Mouse (Mus musculus) left cerebral cortex, adult 9 months (tissue): ENCODE results near the gene Sebox.

ENCODE experiments used
- DNase-seq, 2 experiments: peaks; one replicate each; pipeline ENCODE4 v3.0.0; 2022; ENCODE audit warnings: low spot score in 2 of 2

Sebox gene

GRCm38 (mm10) chr11:78534516-78534915 is 31.3 kb downstream of the Sebox start:
- DNase-seq = no peak

GRCm38 (mm10) chr11:78535376-78536079 is 32.3 kb downstream of the Sebox start:
- DNase-seq = peak in 1 of 2 experiments; percentile 24

- peak; percentile 97 to 99 for DNase-seq
These were observed 32.9 kb downstream of the Sebox start, which contains the start of the genes Tnfaip1 and Ift20 for GRCm38 (mm10) chr11:78536080-78536689. Gene Tnfaip1 (minus strand): TSS chr11:78536332. Gene Ift20 (plus strand): TSS chr11:78536361.

GRCm38 (mm10) chr11:78536690-78537084 is 33.4 kb downstream of the Sebox start:
- DNase-seq = no peak

- DNase-seq = no peak
These were observed 37.1 kb downstream of the Sebox start for GRCm38 (mm10) chr11:78540358-78540757.

- no peak for DNase-seq
These were observed 41.3 kb downstream of the Sebox start for GRCm38 (mm10) chr11:78544449-78545111.

- DNase-seq = no peak
These were observed 41.9 kb downstream of the Sebox start for GRCm38 (mm10) chr11:78545181-78545580.

- no peak for DNase-seq
These were observed 44.6 kb downstream of the Sebox start for GRCm38 (mm10) chr11:78547718-78548460.

GRCm38 (mm10) chr11:78549491-78549987 is 46.3 kb downstream of the Sebox start:
- DNase-seq = no peak

- DNase-seq = peak; percentile 92 to 98
These were observed 47.2 kb downstream of the Sebox start, which contains the start of gene Tmem97 for GRCm38 (mm10) chr11:78550168-78551058. Gene Tmem97 (minus strand): TSS chr11:78550777.

- no peak for DNase-seq
These were observed 47.8 kb downstream of the Sebox start for GRCm38 (mm10) chr11:78551059-78551398.
